Mouse (Mus musculus) G1E (cell line): ENCODE data around the gene Zfand3.

Experiments
- CTCF ChIP-seq: IDR thresholded peaks from 2 replicates; pipeline ENCODE4 v1.5.1; 2012; ENCODE audit warnings: low read depth, low read length, inconsistent platforms, mixed read lengths
- GATA1 ChIP-seq: IDR thresholded peaks from 2 replicates; pipeline ENCODE4 v1.6.1; 2012; ENCODE audit warnings: borderline replicate concordance, low read length, inconsistent platforms, mixed read lengths
- GATA2 ChIP-seq: IDR thresholded peaks from 2 replicates; pipeline ENCODE4 v1.6.1; 2012; ENCODE audit warnings: low read depth, low read length, inconsistent platforms, borderline replicate concordance
- POLR2AphosphoS5 ChIP-seq: IDR thresholded peaks from 2 replicates; pipeline ENCODE4 v1.6.1; 2012; ENCODE audit warnings: low read depth, low read length, inconsistent platforms; ENCODE audit not compliant: insufficient replicate concordance
- TAL1 ChIP-seq: conservative IDR thresholded peaks from 2 replicates; pipeline ENCODE4 v1.6.1; 2012; ENCODE audit warnings: low read depth, low read length, inconsistent platforms, mixed read lengths

DNA sequence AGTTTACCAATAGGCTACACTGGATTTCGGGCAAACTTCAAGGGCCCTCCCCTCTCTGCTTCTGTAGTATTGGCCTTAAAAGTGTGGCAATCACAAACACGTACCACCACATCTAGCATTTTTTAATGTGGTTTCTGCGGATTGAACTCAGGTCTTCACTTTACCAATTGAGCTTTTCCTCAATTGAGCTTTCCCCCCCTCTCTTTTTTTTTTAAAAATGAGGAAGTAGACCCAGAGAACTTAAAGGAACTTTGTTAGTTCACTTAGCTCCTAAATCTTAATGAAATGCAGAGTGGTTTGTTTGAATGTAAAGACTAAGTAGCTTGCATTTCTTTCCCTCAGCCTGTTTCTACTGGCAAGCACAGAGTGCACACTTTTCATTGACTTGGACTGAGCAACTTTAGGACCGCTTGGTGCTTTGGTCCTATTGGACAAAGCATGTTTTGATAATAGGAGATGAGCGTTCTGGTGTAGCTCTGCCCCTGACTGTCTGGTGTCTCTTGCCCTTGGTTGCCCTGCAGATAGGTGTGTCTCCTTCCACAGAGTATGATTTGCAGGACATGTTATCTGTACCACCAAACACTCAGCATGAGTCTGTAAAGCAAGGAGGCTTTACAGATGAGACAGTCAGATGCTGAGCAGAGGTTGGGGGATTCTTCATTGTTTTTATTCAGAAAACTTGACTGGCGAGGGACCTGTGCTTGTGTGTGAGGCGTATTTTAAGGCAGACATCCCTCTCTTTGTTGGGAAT, 108.2 kb downstream of the Zfand3 start:
- TF ChIP-seq CTCF (no peak), GATA1 (no peak), GATA2 (no peak), TAL1 (no peak), POLR2AphosphoS5 (no peak)
